Mouse (Mus musculus): ENCODE results near the gene Tmem135.

DNA sequence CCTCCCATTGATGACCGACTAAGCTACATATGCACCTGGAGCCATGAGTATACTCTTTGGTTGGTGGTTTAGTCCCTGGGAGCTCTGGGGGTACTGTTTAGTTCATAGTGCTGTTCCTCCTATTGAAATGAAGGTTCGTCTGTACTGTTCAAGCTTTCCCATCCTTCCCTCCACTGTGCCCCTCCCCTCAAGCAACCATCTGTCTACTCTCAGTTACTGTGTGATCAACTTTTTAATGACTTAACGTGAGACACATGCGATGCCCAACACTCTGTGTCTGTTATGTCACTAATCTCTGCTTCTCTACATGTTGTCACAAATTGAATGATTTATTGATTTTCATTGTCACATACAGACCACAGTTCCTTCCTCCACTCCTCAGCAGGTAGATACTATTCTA lies 164.4 kb downstream of the Tmem135 start:
- TF ChIP-seq MXI1 (IDR thresholded peaks at IDR 0.05; ENCODE audit: low read depth, low read length) (no peak), POLR2AphosphoS5 (IDR thresholded peaks at IDR 0.05; ENCODE audit: borderline replicate concordance, low read depth, low read length) (no peak), EP300 (IDR thresholded peaks at IDR 0.05; ENCODE audit: low read depth in 1 of 2, low read length in 2 of 2) (no peak), MAFK (IDR thresholded peaks at IDR 0.05; ENCODE audit: borderline replicate concordance, low read depth, low read length) (no peak), POLR2A (IDR thresholded peaks at IDR 0.05; ENCODE audit: control insufficient read depth in 1 of 2, insufficient read depth in 1 of 2, low read depth in 1 of 2, low read length in 2 of 2, poor library complexity in 1 of 2) (no peak), USF1 (IDR thresholded peaks at IDR 0.05; ENCODE audit: low read depth, low read length) (no peak), ZNF384 (IDR thresholded peaks at IDR 0.05; ENCODE audit: low read depth, low read length) (no peak), MAZ (IDR thresholded peaks at IDR 0.05; ENCODE audit: low read depth, low read length) (no peak)
